Mouse (Mus musculus) limb, embryonic 14.5 days (tissue): ENCODE results near the gene Trappc2l. TPM values are rescaled to one million over a fixed set of nuclear protein-coding genes. Genes with fewer than 3 reads are reported as not detected.

Source experiments
- ATAC-seq: fragments of 200-750 bp; cut with Nextera tagmentation; 2 replicates; pipeline ENCODE4 v1.8.0; 2017; ENCODE audit warnings: low read depth, moderate number of reproducible peaks, moderate TSS enrichment; ENCODE audit not compliant: low FRiP score
- DNase-seq: peaks from one replicate; pipeline ENCODE4 v3.0.0-alpha.2; 2015; ENCODE audit warnings: low spot score
- H3K27ac ChIP-seq: fragments of 300-500 bp; sonication (generic); replicated peaks from 2 replicates; pipeline ENCODE4 v1.5.1; 2014; ENCODE audit warnings: low read depth, mild to moderate bottlenecking, low read length, moderate library complexity, mixed read lengths
- H3K27me3 ChIP-seq: fragments of 300-500 bp; sonication (generic); 2 replicates; pipeline ENCODE4 v1.6.1; 2014; ENCODE audit warnings: low read length, mixed read lengths; ENCODE audit not compliant: control insufficient read depth, insufficient read depth
- H3K36me3 ChIP-seq: fragments of 300-500 bp; sonication (generic); 2 replicates; pipeline ENCODE4 v1.6.1; 2014; ENCODE audit warnings: mild to moderate bottlenecking, low read length, moderate library complexity, mixed read lengths; ENCODE audit not compliant: control insufficient read depth, insufficient read depth
- H3K4me1 ChIP-seq: fragments of 300-500 bp; sonication (generic); 2 replicates; pipeline ENCODE4 v1.6.1; 2014; ENCODE audit warnings: antibody characterized with exemption, low read length, mixed read lengths; ENCODE audit not compliant: control insufficient read depth, insufficient read depth
- H3K4me2 ChIP-seq: fragments of 300-500 bp; sonication (generic); replicated peaks from 2 replicates; pipeline ENCODE4 v1.6.1; 2014; ENCODE audit warnings: low read depth, mild to moderate bottlenecking, low read length, moderate library complexity; ENCODE audit not compliant: severe bottlenecking
- H3K4me3 ChIP-seq: fragments of 300-500 bp; sonication (generic); replicated peaks from 2 replicates; pipeline ENCODE4 v1.5.1; 2014; ENCODE audit warnings: low read length
- H3K9ac ChIP-seq: fragments of 300-500 bp; sonication (generic); 2 replicates; pipeline ENCODE4 v1.6.1; 2014; ENCODE audit warnings: mild to moderate bottlenecking, low read depth, low read length, moderate library complexity; ENCODE audit not compliant: severe bottlenecking
- H3K9me3 ChIP-seq: fragments of 300-500 bp; sonication (generic); 2 replicates; pipeline ENCODE4 v1.6.1; 2016; ENCODE audit warnings: low read length; ENCODE audit not compliant: control insufficient read depth
- POLR2A ChIP-seq: fragments of 200-500 bp; IDR thresholded peaks from 2 replicates; pipeline ENCODE4 v1.8.0; 2012; ENCODE audit warnings: inconsistent platforms, mild to moderate bottlenecking, moderate library complexity, borderline replicate concordance; ENCODE audit not compliant: insufficient read depth, insufficient read length; ENCODE audit errors: extremely low read depth
- WGBS: fragments of 180-500 bp; shearing (Covaris S2); extraction: QIAGEN DNeasy Blood & Tissue Kit; methylation state at CpG from one replicate; pipeline ENCODE4 v1.1.7; 2014; 5-methylcytosine and 5-hydroxymethylcytosine counted together
- polyA plus RNA-seq, 2 experiments: library from polyadenylated mRNA; depleted of rRNA in 1 of 2; stranded (reverse) in 1 of 2; unstranded in 1 of 2; fragments of >200 nt; fragmentation: Nextera tagmentation in 1 of 2; extraction: Ambion mirVana in 1 of 2; gene quantifications; 2 replicates each; pipeline versions ENCODE4 v1.2.1 to v1.2.3; 2012 to 2014

Gene Trappc2l
- polyA plus RNA-seq, 2 experiments, result 70.2 to 129 TPM

DNA sequence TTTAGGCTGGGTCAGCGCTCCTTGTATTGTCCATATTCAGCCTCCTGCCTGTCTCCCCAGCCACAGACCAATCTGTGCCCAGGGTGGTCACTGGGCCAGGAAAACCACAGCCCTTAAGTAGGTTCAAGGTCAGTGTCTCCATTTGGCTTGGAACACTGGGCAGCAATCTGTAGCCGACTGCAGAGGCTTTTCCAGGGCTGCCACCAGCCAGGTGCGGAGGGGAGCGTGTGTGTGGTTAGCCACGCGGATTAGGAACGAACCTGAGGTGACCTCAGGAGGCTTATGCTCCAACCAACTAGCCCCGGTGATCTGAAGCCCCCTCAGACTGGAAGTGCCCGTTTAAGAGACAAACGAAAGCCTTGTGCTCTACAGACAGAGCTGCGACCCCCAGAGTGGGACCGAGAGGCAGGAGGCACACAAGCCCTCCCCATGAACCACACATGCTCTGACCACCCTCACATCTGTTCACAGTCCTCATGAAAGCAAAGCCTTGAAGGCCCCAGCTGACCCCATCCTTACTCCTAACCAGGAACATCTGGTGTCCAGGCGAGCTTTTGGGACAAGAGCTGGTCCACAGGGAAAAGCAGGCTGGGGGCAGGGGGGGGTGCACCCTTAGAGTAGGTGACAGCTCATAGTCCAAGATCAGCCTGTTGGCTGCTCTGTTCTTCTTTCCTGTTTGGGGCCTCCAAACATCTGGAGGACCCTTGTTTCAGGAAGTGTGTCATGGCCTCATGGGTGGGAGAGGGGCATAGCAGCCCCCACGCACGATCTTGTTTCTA is 36.9 kb downstream of the Trappc2l start:
- no peaks in the 10 kb centered on the region for H3K9me3 ChIP-seq
- no peak for TF ChIP-seq POLR2A
- H3K36me3 ChIP-seq, result peaks cover 5% of the 10 kb centered on the region; the same call in 1 of the 2 replicates
- no peak overlapping the region for H3K4me3 ChIP-seq
- H3K27me3 ChIP-seq, result no peaks in the 10 kb centered on the region
- DNase-seq (no peak), ATAC-seq (no peak)
- H3K9ac ChIP-seq, result no peak overlapping the region
- peaks cover 10% of the 10 kb centered on the region for H3K4me1 ChIP-seq
- WGBS, result 24% methylated on average over 15 of the region's 15 CpGs
- H3K4me2 ChIP-seq, result no peak overlapping the region
- H3K27ac ChIP-seq, result no peak overlapping the region

DNA sequence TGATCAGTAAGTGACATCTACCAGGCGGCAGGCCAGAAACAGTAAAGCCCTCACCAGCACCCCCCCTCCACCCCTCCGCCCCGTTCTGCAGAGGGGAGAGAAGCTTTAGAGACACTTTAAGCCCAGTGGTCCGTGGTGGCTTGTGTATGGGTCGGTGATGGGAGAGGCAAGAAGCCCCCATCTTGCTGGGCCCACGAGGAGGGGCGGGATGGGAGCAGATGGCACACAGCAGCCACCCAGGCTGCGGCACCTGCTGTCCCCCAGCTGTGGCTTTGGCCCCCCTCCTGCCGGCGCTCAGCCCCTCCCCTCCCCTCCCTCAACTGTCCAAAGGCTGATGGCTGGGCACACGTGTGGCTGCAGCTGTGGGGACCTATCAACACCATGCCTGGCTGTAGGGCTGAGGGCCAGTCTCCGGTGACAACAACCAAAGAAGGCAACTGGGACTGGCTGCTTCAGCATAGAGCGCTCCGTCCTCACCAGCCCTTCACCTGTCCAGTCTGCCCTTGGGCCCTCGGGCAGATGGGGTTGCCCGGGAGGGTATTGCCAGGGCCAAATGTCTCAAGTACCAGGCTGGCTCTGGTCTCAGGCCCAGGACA is 40.0 kb downstream of the Trappc2l start:
- Histone ChIP-seq H3K27ac (no peak overlapping the region), H3K9ac (no peak overlapping the region), H3K9me3 (no peaks in the 10 kb centered on the region), H3K27me3 (no peaks in the 10 kb centered on the region), H3K36me3 (no peaks in the 10 kb centered on the region; the same call in 1 of the 2 replicates), H3K4me3 (no peak overlapping the region), H3K4me2 (no peak overlapping the region), H3K4me1 (peaks cover 10% of the 10 kb centered on the region)
- DNase-seq (peak; percentile 48), ATAC-seq (peak; percentile 76)
- 59% methylated on average over 14 of the region's 16 CpGs for WGBS
- no peak for TF ChIP-seq POLR2A

DNA sequence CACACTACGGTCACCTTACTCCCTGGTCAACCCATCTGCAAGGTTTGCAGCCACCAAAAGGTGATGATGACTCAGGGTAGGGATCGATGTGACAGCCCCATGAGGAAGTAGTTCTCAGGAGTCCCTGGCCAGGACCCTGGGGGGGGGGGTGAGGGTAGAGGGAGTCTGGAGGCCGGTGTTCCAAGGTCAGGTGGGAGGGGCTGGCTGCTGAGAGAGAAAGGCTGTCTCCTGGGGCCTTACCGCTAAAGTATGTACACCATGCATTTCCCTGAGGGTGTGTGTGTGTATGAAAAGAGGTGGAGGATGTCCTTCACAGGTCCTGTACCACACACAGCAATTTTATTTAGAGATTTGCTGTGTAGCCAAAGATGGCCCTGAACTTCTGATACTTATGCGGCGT is 41.2 kb downstream of the Trappc2l start:
- H3K4me3 ChIP-seq, result no peak overlapping the region

DNA sequence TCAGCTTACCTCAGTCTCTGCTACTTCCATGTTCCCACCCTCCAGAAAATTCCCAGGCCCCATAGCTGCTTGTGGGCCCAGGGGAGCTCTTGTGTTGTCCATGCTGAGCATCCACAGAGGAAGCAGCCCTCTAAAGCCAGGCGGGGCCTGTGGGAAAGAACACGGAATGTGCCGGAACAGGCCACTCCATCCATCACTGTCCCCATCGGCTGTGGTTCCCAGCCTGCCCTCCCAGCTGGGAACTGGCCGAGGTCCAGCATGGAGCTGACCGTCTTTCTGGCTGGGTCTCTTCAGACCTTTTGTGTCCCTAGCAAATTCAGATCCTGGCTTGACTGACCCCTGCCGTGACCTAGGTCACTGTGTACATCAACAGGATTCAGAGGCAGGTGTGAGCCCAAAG is 43.3 kb downstream of the Trappc2l start:
- TF ChIP-seq POLR2A, result no peak
- Histone ChIP-seq H3K9me3 (no peaks in the 10 kb centered on the region), H3K27me3 (no peaks in the 10 kb centered on the region), H3K9ac (no peak overlapping the region), H3K36me3 (no peaks in the 10 kb centered on the region), H3K27ac (no peak overlapping the region), H3K4me2 (no peak overlapping the region), H3K4me3 (no peak overlapping the region), H3K4me1 (peaks cover 32% of the 10 kb centered on the region)
- DNase-seq (no peak), ATAC-seq (no peak)
- 67% methylated on average over 7 of the region's 7 CpGs for WGBS

More for the DNA sequence above, 41.2 kb downstream of the Trappc2l start:
- DNase-seq (no peak), ATAC-seq (no peak)
- H3K9ac ChIP-seq, result no peak overlapping the region
- TF ChIP-seq POLR2A, result no peak
- no peak overlapping the region for H3K4me2 ChIP-seq
- no peaks in the 10 kb centered on the region for H3K27me3 ChIP-seq
- H3K36me3 ChIP-seq, result no peaks in the 10 kb centered on the region; the same call in 1 of the 2 replicates
- 59% methylated on average over 6 of the region's 6 CpGs for WGBS
- H3K4me1 ChIP-seq, result peaks cover 17% of the 10 kb centered on the region
- no peak overlapping the region for H3K27ac ChIP-seq
- H3K9me3 ChIP-seq, result no peaks in the 10 kb centered on the region

DNA sequence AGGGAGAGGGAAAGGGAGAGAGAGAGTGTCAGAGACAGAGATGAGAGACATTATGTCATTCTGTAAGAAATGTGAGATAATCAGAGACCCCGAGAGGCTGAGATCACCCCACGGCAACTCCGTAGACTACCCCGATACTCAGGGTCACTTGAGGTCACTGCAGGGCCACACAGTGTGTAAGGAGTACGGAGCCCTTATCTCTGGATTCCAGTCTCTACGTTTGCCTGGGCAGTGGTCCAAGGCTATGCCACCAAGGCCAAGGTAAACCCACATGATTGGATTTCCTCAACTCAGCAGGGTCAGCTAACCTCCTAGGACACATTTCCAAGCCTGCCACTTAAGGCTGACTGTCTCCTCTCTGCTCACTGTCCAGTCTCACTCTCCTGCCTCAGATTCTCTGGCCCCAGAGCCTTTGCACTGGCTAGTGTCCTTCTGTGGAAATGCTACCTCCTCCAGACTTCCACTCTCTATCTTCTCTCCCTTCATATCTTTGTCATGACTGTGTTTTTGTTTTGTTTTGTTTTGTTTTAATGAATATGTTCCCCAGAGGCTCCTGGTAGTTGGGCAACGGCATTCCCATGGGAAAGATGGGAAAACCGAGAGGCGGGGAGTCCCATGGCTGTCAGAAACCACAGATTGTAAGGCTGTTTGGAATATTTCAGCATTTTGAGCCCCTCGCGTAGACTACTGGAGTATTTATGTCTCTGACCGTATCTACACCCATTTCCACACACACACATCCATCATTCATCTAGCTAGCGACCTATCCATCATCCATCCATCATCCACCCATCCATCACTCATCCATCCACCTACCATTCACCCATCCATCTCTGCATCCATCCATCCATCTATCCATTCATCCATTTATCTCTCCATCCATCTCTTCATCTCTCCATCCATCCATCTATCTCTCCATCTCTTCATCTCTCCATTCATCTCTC is 44.9 kb downstream of the Trappc2l start:
- 85% methylated on average over 13 of the region's 13 CpGs for WGBS
- no peaks in the 10 kb centered on the region for H3K36me3 ChIP-seq
- no peak overlapping the region for H3K27ac ChIP-seq
- H3K27me3 ChIP-seq, result no peaks in the 10 kb centered on the region
- no peak for ATAC-seq
- TF ChIP-seq POLR2A, result no peak
- H3K9me3 ChIP-seq, result no peaks in the 10 kb centered on the region
- H3K4me2 ChIP-seq, result no peak overlapping the region
- DNase-seq, result no peak
- H3K4me3 ChIP-seq, result no peak overlapping the region
- peaks cover 44% of the 10 kb centered on the region for H3K4me1 ChIP-seq
- H3K9ac ChIP-seq, result no peak overlapping the region
